In the genomic region with DNA sequence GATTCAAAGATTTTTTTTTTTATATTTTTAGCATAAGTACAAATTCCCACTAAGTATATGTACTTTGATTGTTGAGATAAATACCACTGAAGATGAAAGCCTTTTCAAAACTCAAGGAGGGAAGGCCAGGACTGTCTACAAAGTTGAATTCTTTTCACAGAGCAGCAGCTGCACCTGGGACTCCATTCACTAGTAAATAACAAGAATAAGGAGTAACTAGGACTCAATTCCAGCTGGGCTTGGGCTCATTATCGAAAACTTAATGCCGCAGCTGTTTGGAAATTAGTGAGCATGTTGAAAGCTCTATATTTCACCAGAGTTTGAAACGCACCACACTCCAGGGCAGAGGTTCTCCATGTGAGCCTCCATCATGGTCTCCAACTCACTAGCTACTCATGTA, we compare ENCODE assay signal across 31 mouse cellular contexts.
DNase-seq lines count a peak whose midpoint lies in the region; ATAC-seq and TF ChIP-seq lines count a peak whose summit lies in the region.
"Had no signal": no experiment of that assay in that cellular context is flagged by ENCODE, and none has a peak within 500 bp of the region (broad histone marks: within the 10 kb centered on the region; RNA-seq: fewer than 3 reads in every experiment).

No protein-coding gene starts in this region.

- TF ChIP-seq POLR2A in brain, embryonic 14.5 days (IDR thresholded peaks at IDR 0.05; ENCODE audit: borderline replicate concordance, extremely low read depth, insufficient read depth, insufficient read length, poor library complexity, severe bottlenecking): no peak

- no peak overlapping the region for H3K27ac ChIP-seq in embryonic facial prominence, embryonic 11.5 days (replicated peaks; ENCODE audit: low read depth, low read length)
- H3K27ac ChIP-seq in embryonic facial prominence, embryonic 10.5 days (replicated peaks): no peak overlapping the region
- peak overlapping the region; percentile 72 for H3K27ac ChIP-seq in forebrain, embryonic 13.5 days
- H3K27ac ChIP-seq in forebrain, embryonic 16.5 days (ENCODE audit: low read length): 0 out of 2 replicates have a peak overlapping the region, but pooled peaks have one; percentile 42
- H3K27ac ChIP-seq in midbrain, postnatal 0 days (ENCODE audit: low read depth, low read length): no peak overlapping the region
- H3K27ac ChIP-seq: embryonic facial prominence, embryonic 12.5 days; heart, adult 2 months; heart, embryonic 10.5 days; heart, embryonic 13.5 days had no signal

- no peak overlapping the region for H3K4me3 ChIP-seq in embryonic facial prominence, embryonic 11.5 days (ENCODE audit: low read depth, low read length)
- no peak overlapping the region for H3K4me3 ChIP-seq in embryonic facial prominence, embryonic 10.5 days
- no peak overlapping the region for H3K4me3 ChIP-seq in forebrain, embryonic 13.5 days
- no peak overlapping the region for H3K4me3 ChIP-seq in forebrain, embryonic 16.5 days (replicated peaks; ENCODE audit: low read length)
- H3K4me3 ChIP-seq in midbrain, postnatal 0 days (ENCODE audit: low read depth, low read length): no peak overlapping the region
- H3K4me3 ChIP-seq: embryonic facial prominence, embryonic 12.5 days; erythroblast, embryonic 14.5 days; heart, adult 2 months; heart, embryonic 10.5 days; heart, embryonic 13.5 days had no signal

- no peak for ATAC-seq in embryonic facial prominence, embryonic 11.5 days (replicated peaks; ENCODE audit: insufficient number of reproducible peaks, low FRiP score, low TSS enrichment, low read depth)
- peak; percentile 56 for ATAC-seq in forebrain, embryonic 13.5 days
- ATAC-seq in forebrain, embryonic 16.5 days: peak; percentile 44; the same call in 1 of the 2 replicates
- no peak for ATAC-seq in midbrain, postnatal 0 days (ENCODE audit: low FRiP score)
- ATAC-seq: hindbrain, postnatal 0 days; inflammation-experienced regulatory T-cells, adult 6 months; intestine, embryonic 16.5 days; Patski had no signal

- TF ChIP-seq CTCF in brain, embryonic 14.5 days (IDR thresholded peaks at IDR 0.05; ENCODE audit: borderline replicate concordance, extremely low read depth, insufficient read depth, insufficient read length): no peak
- TF ChIP-seq CTCF in midbrain, postnatal 0 days (IDR thresholded peaks at IDR 0.05): no peak

- no peaks in the 10 kb centered on the region for H3K4me1 ChIP-seq in embryonic facial prominence, embryonic 11.5 days (ENCODE audit: control insufficient read depth, insufficient read depth, low read length)
- peaks cover 3% of the 10 kb centered on the region; the same call in 1 of the 2 replicates for H3K4me1 ChIP-seq in embryonic facial prominence, embryonic 10.5 days
- peaks cover 42% of the 10 kb centered on the region for H3K4me1 ChIP-seq in forebrain, embryonic 13.5 days
- H3K4me1 ChIP-seq in forebrain, embryonic 16.5 days (replicated peaks; ENCODE audit: control insufficient read depth, insufficient read depth, low read length): peaks cover 13% of the 10 kb centered on the region
- H3K4me1 ChIP-seq in midbrain, postnatal 0 days (ENCODE audit: insufficient read depth, low read length): 0 out of 2 replicates have a peak, but pooled peaks cover 8% of the 10 kb centered on the region
- H3K4me1 ChIP-seq: embryonic facial prominence, embryonic 12.5 days had no signal

- H3K27me3 ChIP-seq in embryonic facial prominence, embryonic 11.5 days (ENCODE audit: control insufficient read depth, insufficient read depth, low read length): no peaks in the 10 kb centered on the region
- H3K27me3 ChIP-seq in embryonic facial prominence, embryonic 10.5 days (replicated peaks; ENCODE audit: low read depth, poor library complexity, severe bottlenecking): no peaks in the 10 kb centered on the region
- H3K27me3 ChIP-seq in forebrain, embryonic 13.5 days: no peaks in the 10 kb centered on the region
- no peaks in the 10 kb centered on the region for H3K27me3 ChIP-seq in forebrain, embryonic 16.5 days (replicated peaks; ENCODE audit: control insufficient read depth, insufficient read depth, low read length)
- H3K27me3 ChIP-seq in midbrain, postnatal 0 days (ENCODE audit: insufficient read depth, low read length): no peaks in the 10 kb centered on the region
- H3K27me3 ChIP-seq: CH12.LX; embryonic facial prominence, embryonic 12.5 days; heart, embryonic 13.5 days; Patski had no signal

- WGBS in embryonic facial prominence, embryonic 11.5 days: 76% methylated on average over 3 of the region's 3 CpGs
- 79% methylated on average over 3 of the region's 3 CpGs for WGBS in embryonic facial prominence, embryonic 10.5 days
- WGBS in forebrain, embryonic 13.5 days: 32% methylated on average over 3 of the region's 3 CpGs
- WGBS in forebrain, embryonic 16.5 days: 17% methylated on average over 3 of the region's 3 CpGs
- WGBS in midbrain, postnatal 0 days: 53% methylated on average over 3 of the region's 3 CpGs

- H3K9me3 ChIP-seq in embryonic facial prominence, embryonic 11.5 days (replicated peaks; ENCODE audit: control insufficient read depth, low read length): no peaks in the 10 kb centered on the region
- no peaks in the 10 kb centered on the region for H3K9me3 ChIP-seq in embryonic facial prominence, embryonic 10.5 days
- H3K9me3 ChIP-seq in forebrain, embryonic 13.5 days (replicated peaks): no peaks in the 10 kb centered on the region
- no peaks in the 10 kb centered on the region for H3K9me3 ChIP-seq in forebrain, embryonic 16.5 days (ENCODE audit: control insufficient read depth, low read length)
- no peaks in the 10 kb centered on the region for H3K9me3 ChIP-seq in midbrain, postnatal 0 days (ENCODE audit: low read length)
- H3K9me3 ChIP-seq: embryonic facial prominence, embryonic 12.5 days; G1E; heart, embryonic 10.5 days; heart, embryonic 13.5 days had no signal

- H3K36me3 ChIP-seq in embryonic facial prominence, embryonic 11.5 days (replicated peaks; ENCODE audit: control insufficient read depth, insufficient read depth, low read depth, low read length): no peaks in the 10 kb centered on the region
- no peaks in the 10 kb centered on the region for H3K36me3 ChIP-seq in embryonic facial prominence, embryonic 10.5 days (replicated peaks)
- no peaks in the 10 kb centered on the region for H3K36me3 ChIP-seq in forebrain, embryonic 13.5 days (ENCODE audit: poor library complexity, severe bottlenecking)
- H3K36me3 ChIP-seq in forebrain, embryonic 16.5 days (ENCODE audit: control insufficient read depth, insufficient read depth): no peaks in the 10 kb centered on the region
- H3K36me3 ChIP-seq in midbrain, postnatal 0 days (ENCODE audit: insufficient read depth, low read length): no peaks in the 10 kb centered on the region
- H3K36me3 ChIP-seq: embryonic facial prominence, embryonic 12.5 days; heart, embryonic 10.5 days; heart, embryonic 13.5 days had no signal

- DNase-seq in embryonic facial prominence, embryonic 11.5 days (ENCODE audit: low spot score): peak; percentile 11
- no peak for DNase-seq in embryonic facial prominence, embryonic 10.5 days (ENCODE audit: low spot score)
- peak; percentile 71 for DNase-seq in brain, embryonic 14.5 days (ENCODE audit: low read depth)
- DNase-seq in urinary bladder, adult 2 months (ENCODE audit: low spot score): no peak
- no peak for DNase-seq in kidney, postnatal 14 days
- DNase-seq in midbrain, postnatal 0 days (ENCODE audit: low spot score): no peak
- DNase-seq: adrenal gland, postnatal 10 days; adrenal gland, postnatal 36 days; cerebellum, adult 11 months; cerebellum, adult 2 months; cerebellum, adult 9-11 months; cerebellum, postnatal 36 days; embryo, embryonic 11 days; gastrocnemius, postnatal 25 days; heart, adult 2 months; heart, postnatal 14 days; heart, postnatal 4 days; kidney, adult 18-20 months had no signal

- no peak overlapping the region for H3K4me2 ChIP-seq in embryonic facial prominence, embryonic 11.5 days (ENCODE audit: low read depth, low read length)
- no peak overlapping the region for H3K4me2 ChIP-seq in forebrain, embryonic 13.5 days
- no peak overlapping the region for H3K4me2 ChIP-seq in forebrain, embryonic 16.5 days (ENCODE audit: low read length)
- no peak overlapping the region for H3K4me2 ChIP-seq in midbrain, postnatal 0 days (ENCODE audit: low read depth, low read length, poor library complexity, severe bottlenecking)
- H3K4me2 ChIP-seq: embryonic facial prominence, embryonic 12.5 days; heart, embryonic 13.5 days; hindbrain, embryonic 14.5 days had no signal

- no peak overlapping the region for H3K9ac ChIP-seq in embryonic facial prominence, embryonic 11.5 days (replicated peaks; ENCODE audit: low read length)
- no peak overlapping the region for H3K9ac ChIP-seq in forebrain, embryonic 13.5 days
- no peak overlapping the region for H3K9ac ChIP-seq in forebrain, embryonic 16.5 days (replicated peaks; ENCODE audit: low read depth, low read length)
- H3K9ac ChIP-seq in midbrain, postnatal 0 days (replicated peaks; ENCODE audit: low read length, poor library complexity, severe bottlenecking): no peak overlapping the region
- H3K9ac ChIP-seq: embryonic facial prominence, embryonic 12.5 days; heart, embryonic 13.5 days had no signal

Comparison
In these comparisons a context has a peak if more than half of its experiments do, and no peak if none do; other contexts are left out.
1. DNase-seq: peak in embryonic facial prominence, embryonic 11.5 days (single experiment) and brain, embryonic 14.5 days (single experiment); none in embryonic facial prominence, embryonic 10.5 days (single experiment), urinary bladder, adult 2 months (single experiment), kidney, postnatal 14 days (single experiment) and midbrain, postnatal 0 days (single experiment).
2. ATAC-seq: peak in forebrain, embryonic 13.5 days (single experiment) and forebrain, embryonic 16.5 days (single experiment); none in embryonic facial prominence, embryonic 11.5 days (single experiment) and midbrain, postnatal 0 days (single experiment).
3. H3K27ac ChIP-seq: peak in forebrain, embryonic 13.5 days (single experiment) and forebrain, embryonic 16.5 days (single experiment); none in embryonic facial prominence, embryonic 11.5 days (single experiment), embryonic facial prominence, embryonic 10.5 days (single experiment) and midbrain, postnatal 0 days (single experiment).